Mouse (Mus musculus) hindbrain, embryonic 15.5 days (tissue): ENCODE measurements at regions not wholly inside any gene's neighbourhood (a gene's known extent, or its start where the extent isn't known, plus 50 kb on each side); places are given as distances from the start of the nearest gene placed in this dataset.

ENCODE experiments used
- ATAC-seq: fragments of 200-750 bp; cut with Nextera tagmentation; 2 replicates; pipeline ENCODE4 v1.8.0; 2017; ENCODE audit warnings: low read depth, moderate number of reproducible peaks, moderate TSS enrichment; ENCODE audit not compliant: low FRiP score
- H3K27ac ChIP-seq: fragments of 300-500 bp; sonication (generic); replicated peaks from 2 replicates; pipeline ENCODE4 v1.5.1; 2015; ENCODE audit warnings: mild to moderate bottlenecking, inconsistent platforms
- H3K27me3 ChIP-seq: fragments of 300-500 bp; sonication (generic); 2 replicates; pipeline ENCODE4 v1.6.1; 2015; ENCODE audit warnings: control low read depth, inconsistent platforms
- H3K36me3 ChIP-seq: fragments of 300-500 bp; sonication (generic); 2 replicates; pipeline ENCODE4 v1.6.1; 2015; ENCODE audit warnings: control low read depth, inconsistent platforms
- H3K4me1 ChIP-seq: fragments of 300-500 bp; sonication (generic); replicated peaks from 2 replicates; pipeline ENCODE4 v1.6.1; 2015; ENCODE audit warnings: control low read depth, inconsistent platforms
- H3K4me2 ChIP-seq: fragments of 300-500 bp; sonication (generic); 2 replicates; pipeline ENCODE4 v1.6.1; 2015; ENCODE audit warnings: moderate library complexity, mild to moderate bottlenecking, inconsistent platforms
- H3K4me3 ChIP-seq: fragments of 300-500 bp; sonication (generic); 2 replicates; pipeline ENCODE4 v1.5.1; 2015; ENCODE audit warnings: mild to moderate bottlenecking, inconsistent platforms
- H3K9ac ChIP-seq: fragments of 300-500 bp; sonication (generic); 2 replicates; pipeline ENCODE4 v1.6.1; 2015; ENCODE audit warnings: inconsistent platforms
- H3K9me3 ChIP-seq: fragments of 300-500 bp; sonication (generic); 2 replicates; pipeline ENCODE4 v1.6.1; 2016; ENCODE audit warnings: control low read depth, inconsistent platforms
- WGBS: fragments of 180-500 bp; shearing (Covaris S2); methylation state at CpG from one replicate; pipeline ENCODE4 v1.1.7; 2015; 5-methylcytosine and 5-hydroxymethylcytosine counted together

- ATAC-seq = no peak
Observed at GRCm38 (mm10) chr15:63079825-63080224, 765.2 kb downstream of the Gsdmc2 start.

DNA sequence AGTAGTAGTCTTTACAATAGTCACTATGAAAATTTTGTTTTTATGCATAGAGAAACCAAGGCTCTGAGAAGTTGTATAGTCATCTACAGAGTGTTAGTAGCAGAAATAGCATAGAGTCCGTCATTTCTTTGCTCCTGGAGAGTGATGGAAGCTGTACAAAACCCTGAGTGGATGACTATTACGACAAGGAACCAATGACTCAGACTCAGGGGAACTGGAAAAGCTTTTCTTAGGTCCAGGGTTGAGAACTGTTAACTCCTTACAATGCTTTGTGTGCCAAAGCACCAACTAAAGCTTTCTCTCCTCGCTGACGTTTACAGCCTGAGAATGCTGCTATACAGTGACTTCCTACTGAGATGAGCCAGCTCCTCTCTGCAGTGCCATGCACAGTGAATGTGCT, 773.1 kb downstream of the Gsdmc2 start:
- H3K9me3 ChIP-seq = no peaks in the 10 kb centered on the region
- no peak for ATAC-seq
- H3K4me1 ChIP-seq = no peaks in the 10 kb centered on the region
- no peak overlapping the region for H3K4me3 ChIP-seq
- H3K9ac ChIP-seq = no peak overlapping the region
- H3K36me3 ChIP-seq = no peaks in the 10 kb centered on the region
- 72% methylated on average over 4 of the region's 4 CpGs for WGBS
- no peak overlapping the region for H3K4me2 ChIP-seq
- no peak overlapping the region for H3K27ac ChIP-seq
- H3K27me3 ChIP-seq = no peaks in the 10 kb centered on the region

More at GRCm38 (mm10) chr15:63079825-63080224, 765.2 kb downstream of the Gsdmc2 start:
- Histone ChIP-seq H3K4me3 (no peak overlapping the region), H3K4me2 (no peak overlapping the region), H3K27ac (no peak overlapping the region), H3K9ac (no peak overlapping the region), H3K9me3 (no peaks in the 10 kb centered on the region), H3K27me3 (no peaks in the 10 kb centered on the region), H3K4me1 (no peaks in the 10 kb centered on the region), H3K36me3 (no peaks in the 10 kb centered on the region)
- WGBS = 48% methylated on average over 4 of the region's 4 CpGs

DNA sequence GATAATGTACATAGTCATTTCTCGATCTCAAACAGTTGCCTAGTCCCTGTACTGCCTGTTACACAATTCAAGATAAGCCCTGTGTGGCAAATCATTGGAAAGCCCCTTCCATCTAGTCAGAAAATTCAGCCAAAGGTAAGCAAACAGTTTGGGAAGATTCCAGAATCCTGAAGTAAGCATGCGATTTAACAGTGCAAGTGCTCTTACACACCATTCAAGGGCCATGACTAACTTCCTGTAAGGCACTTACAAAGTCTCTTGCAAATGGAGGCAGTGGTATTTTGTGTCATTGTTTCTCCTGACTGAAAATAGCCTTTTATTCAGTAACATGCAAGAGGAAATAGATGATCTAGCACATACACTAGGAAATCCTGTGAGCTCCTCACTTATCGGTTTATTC, 777.9 kb downstream of the Gsdmc2 start:
- H3K4me3 ChIP-seq = no peak overlapping the region
- H3K9ac ChIP-seq = no peak overlapping the region
- H3K4me2 ChIP-seq = no peak overlapping the region
- H3K27ac ChIP-seq = no peak overlapping the region
- WGBS = 89% methylated on average over 3 of the region's 3 CpGs
- no peaks in the 10 kb centered on the region for H3K9me3 ChIP-seq
- no peaks in the 10 kb centered on the region for H3K36me3 ChIP-seq
- no peaks in the 10 kb centered on the region for H3K27me3 ChIP-seq
- no peak for ATAC-seq
- H3K4me1 ChIP-seq = no peaks in the 10 kb centered on the region

DNA sequence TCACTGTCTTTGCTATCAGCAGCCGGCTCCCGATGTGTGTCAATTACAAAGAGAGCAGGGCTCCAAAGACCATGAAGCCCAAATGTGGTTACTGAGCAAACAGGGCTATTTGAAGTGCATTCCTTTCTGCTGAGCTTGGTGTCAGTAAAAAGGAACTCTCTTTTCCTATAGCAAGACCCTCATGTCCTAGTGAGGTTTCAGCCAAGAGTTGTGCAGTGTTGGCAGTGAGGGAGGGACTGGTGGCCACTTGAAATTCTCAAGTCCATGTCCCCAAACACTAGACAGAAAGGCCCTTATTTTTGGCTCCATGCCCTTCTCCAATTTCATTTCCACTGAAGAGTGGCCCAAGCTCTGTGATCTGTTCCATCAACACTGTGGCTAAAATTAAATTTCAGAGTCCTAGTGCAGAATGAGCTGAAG, 778.9 kb downstream of the Gsdmc2 start:
- 93% methylated on average over 2 of the region's 2 CpGs for WGBS
- Histone ChIP-seq H3K9ac (no peak overlapping the region), H3K4me2 (no peak overlapping the region), H3K9me3 (no peaks in the 10 kb centered on the region), H3K36me3 (no peaks in the 10 kb centered on the region), H3K4me3 (no peak overlapping the region), H3K27ac (no peak overlapping the region), H3K27me3 (no peaks in the 10 kb centered on the region), H3K4me1 (no peaks in the 10 kb centered on the region)
- no peak for ATAC-seq

GRCm38 (mm10) chr15:63061891-63062290, 783.1 kb downstream of the Gsdmc2 start:
- no peak overlapping the region for H3K9ac ChIP-seq
- H3K9me3 ChIP-seq = no peaks in the 10 kb centered on the region
- H3K4me2 ChIP-seq = no peak overlapping the region
- no peak overlapping the region for H3K27ac ChIP-seq
- 79% methylated on average over 3 of the region's 3 CpGs for WGBS
- no peaks in the 10 kb centered on the region for H3K27me3 ChIP-seq
- no peak for ATAC-seq
- H3K36me3 ChIP-seq = no peaks in the 10 kb centered on the region
- no peaks in the 10 kb centered on the region for H3K4me1 ChIP-seq
- H3K4me3 ChIP-seq = no peak overlapping the region

DNA sequence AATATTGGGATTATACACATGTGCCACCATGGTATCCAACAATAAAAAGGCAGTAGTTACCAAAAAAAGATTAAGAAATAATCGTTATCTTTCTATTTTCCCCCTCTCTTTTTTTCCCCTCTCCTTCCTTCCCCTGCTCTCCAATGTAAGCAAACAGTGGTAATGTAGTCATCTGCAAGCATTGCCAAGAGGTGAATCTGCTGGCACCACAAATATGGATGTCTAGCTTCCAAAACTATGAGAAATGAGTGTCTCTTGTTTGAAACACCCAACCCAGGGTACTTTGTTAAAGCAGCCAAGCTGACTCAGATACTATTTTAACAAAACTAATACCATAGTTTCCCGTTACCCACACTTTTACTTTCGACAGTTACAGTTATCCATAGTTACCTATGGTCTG, 784.2 kb downstream of the Gsdmc2 start:
- Histone ChIP-seq H3K4me2 (no peak overlapping the region), H3K4me3 (no peak overlapping the region), H3K9ac (no peak overlapping the region), H3K27me3 (no peaks in the 10 kb centered on the region), H3K36me3 (no peaks in the 10 kb centered on the region), H3K27ac (no peak overlapping the region), H3K9me3 (no peaks in the 10 kb centered on the region), H3K4me1 (no peaks in the 10 kb centered on the region)
- WGBS = 94% methylated on average over 3 of the region's 3 CpGs
- no peak for ATAC-seq

DNA sequence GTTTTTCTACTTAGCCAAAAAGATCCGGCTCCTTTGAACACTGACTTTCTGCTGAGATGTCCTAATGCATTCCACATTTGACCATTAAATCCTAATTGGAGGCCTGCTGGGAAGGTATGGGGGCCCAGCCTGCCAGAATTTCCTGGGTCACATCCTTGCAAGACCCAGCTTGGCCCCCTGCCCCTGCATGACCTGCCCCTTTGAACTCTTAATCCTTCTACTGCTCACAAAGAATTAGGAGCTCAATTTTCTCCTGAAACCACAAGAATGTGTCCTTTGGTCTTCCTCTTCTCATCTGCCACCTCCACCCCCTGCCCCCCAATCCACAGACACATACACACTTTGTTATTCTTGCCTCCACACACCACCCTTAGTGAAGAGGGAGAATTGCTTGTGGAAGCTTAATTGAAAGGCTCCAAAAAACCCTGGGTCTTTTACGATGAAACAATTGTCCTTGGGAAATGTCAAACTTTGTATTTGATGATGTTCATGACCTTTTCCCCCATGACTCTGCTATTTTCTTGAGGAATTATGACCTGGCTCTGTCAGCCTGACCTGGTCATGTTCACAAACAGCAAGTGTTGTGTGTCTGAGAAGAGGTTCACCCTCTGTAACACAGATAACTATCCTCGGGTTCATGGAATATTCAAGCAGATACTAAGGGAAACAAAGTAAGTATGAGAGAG, 792.3 kb downstream of the Gsdmc2 start:
- WGBS = 11% methylated on average over 3 of the region's 3 CpGs
- H3K36me3 ChIP-seq = no peaks in the 10 kb centered on the region
- no peak for ATAC-seq

DNA sequence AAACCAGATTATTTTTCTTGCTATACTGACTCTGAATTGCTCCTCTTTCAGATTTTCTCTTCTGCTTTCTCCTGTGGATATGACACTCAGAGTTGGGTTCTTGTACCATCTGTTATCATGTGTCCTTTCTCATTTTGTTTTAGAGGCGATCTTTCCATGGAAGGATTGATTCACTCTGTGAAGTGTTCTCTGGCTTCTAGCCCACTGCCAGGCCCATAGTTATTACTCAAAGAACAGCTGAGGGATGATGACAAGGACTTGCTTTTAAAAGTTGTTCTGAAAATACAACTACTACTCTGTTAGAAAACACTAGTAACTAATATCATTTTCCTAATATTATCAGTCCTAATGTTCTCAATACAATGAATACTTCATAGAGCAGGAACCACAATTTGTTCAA, 794.9 kb downstream of the Gsdmc2 start:
- H3K9me3 ChIP-seq = no peaks in the 10 kb centered on the region
- H3K9ac ChIP-seq = no peak overlapping the region
- H3K4me2 ChIP-seq = no peak overlapping the region
- no peaks in the 10 kb centered on the region for H3K27me3 ChIP-seq
- H3K4me1 ChIP-seq = no peaks in the 10 kb centered on the region
- 86% methylated on average over 1 of the region's 1 CpGs for WGBS
- H3K4me3 ChIP-seq = no peak overlapping the region
- H3K27ac ChIP-seq = no peak overlapping the region
- ATAC-seq = no peak
- no peaks in the 10 kb centered on the region for H3K36me3 ChIP-seq

More for the DNA sequence above, 792.3 kb downstream of the Gsdmc2 start:
- Histone ChIP-seq H3K27me3 (no peaks in the 10 kb centered on the region), H3K4me1 (no peaks in the 10 kb centered on the region), H3K9ac (no peak overlapping the region), H3K4me3 (no peak overlapping the region), H3K4me2 (no peak overlapping the region), H3K9me3 (no peaks in the 10 kb centered on the region), H3K27ac (no peak overlapping the region)

DNA sequence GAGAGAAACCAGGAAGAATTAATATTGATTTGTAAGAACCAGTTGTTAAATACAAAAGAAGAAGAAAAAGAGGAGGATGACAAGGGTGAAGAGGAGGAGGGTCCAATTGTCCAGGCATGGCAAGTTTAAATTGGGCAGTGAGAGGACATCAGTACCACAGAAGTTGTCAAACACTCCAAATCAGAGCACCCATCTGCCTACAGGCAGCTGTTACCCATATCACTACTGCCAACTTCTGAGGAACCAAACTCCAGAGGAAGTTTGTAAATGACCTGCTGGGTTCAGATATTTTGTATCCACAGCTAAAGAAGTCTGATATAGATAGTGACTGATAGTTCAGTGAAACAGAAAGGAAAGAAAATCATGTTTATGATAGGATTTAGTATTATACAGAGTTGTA, 802.6 kb downstream of the Gsdmc2 start:
- no peaks in the 10 kb centered on the region for H3K4me1 ChIP-seq
- no peak overlapping the region for H3K4me3 ChIP-seq
- H3K9me3 ChIP-seq = no peaks in the 10 kb centered on the region
- no peak for ATAC-seq
- H3K4me2 ChIP-seq = no peak overlapping the region
- H3K27me3 ChIP-seq = no peaks in the 10 kb centered on the region
- no peak overlapping the region for H3K27ac ChIP-seq
- H3K36me3 ChIP-seq = no peaks in the 10 kb centered on the region
- H3K9ac ChIP-seq = no peak overlapping the region

- H3K36me3 ChIP-seq = no peaks in the 10 kb centered on the region
- no peak for ATAC-seq
- no peaks in the 10 kb centered on the region for H3K9me3 ChIP-seq
- H3K9ac ChIP-seq = no peak overlapping the region
- no peak overlapping the region for H3K4me3 ChIP-seq
- no peaks in the 10 kb centered on the region for H3K27me3 ChIP-seq
- no peak overlapping the region for H3K4me2 ChIP-seq
- no peaks in the 10 kb centered on the region for H3K4me1 ChIP-seq
- no peak overlapping the region for H3K27ac ChIP-seq
- WGBS = 84% methylated on average over 7 of the region's 7 CpGs
Observed at GRCm38 (mm10) chr15:63036241-63036640, 808.7 kb downstream of the Gsdmc2 start.

- H3K36me3 ChIP-seq = no peaks in the 10 kb centered on the region
- H3K9ac ChIP-seq = no peak overlapping the region
- no peaks in the 10 kb centered on the region for H3K4me1 ChIP-seq
- WGBS = 58% methylated on average over 2 of the region's 2 CpGs
- ATAC-seq = no peak
- no peak overlapping the region for H3K4me3 ChIP-seq
- no peak overlapping the region for H3K27ac ChIP-seq
- no peaks in the 10 kb centered on the region for H3K27me3 ChIP-seq
- no peak overlapping the region for H3K4me2 ChIP-seq
- no peaks in the 10 kb centered on the region for H3K9me3 ChIP-seq
Observed at GRCm38 (mm10) chr15:63020826-63021225, 824.2 kb downstream of the Gsdmc2 start.

DNA sequence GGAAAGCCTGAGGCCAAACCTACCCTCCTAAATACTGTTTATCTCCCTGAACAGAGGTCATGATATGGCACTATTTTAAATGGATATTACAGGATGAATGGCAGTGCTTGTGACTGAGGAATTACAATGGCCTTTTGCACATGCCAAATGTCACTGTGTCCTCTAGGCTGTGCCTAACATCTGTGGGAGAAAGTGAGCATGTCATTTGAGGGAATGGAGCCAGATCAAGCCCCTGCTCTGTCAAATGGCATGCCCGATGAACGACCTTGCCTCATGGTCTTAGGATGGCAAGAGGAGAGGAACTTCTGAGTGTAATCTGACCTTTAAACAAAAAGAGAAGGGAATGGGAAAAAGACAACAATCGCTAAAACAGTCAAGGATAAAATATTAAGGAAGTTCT, 827.0 kb downstream of the Gsdmc2 start:
- 75% methylated on average over 3 of the region's 3 CpGs for WGBS
- ATAC-seq = no peak
- H3K9me3 ChIP-seq = no peaks in the 10 kb centered on the region

More for the DNA sequence above, 827.0 kb downstream of the Gsdmc2 start:
- no peaks in the 10 kb centered on the region for H3K4me1 ChIP-seq
- no peaks in the 10 kb centered on the region for H3K36me3 ChIP-seq
- no peaks in the 10 kb centered on the region for H3K27me3 ChIP-seq
- no peak overlapping the region for H3K4me2 ChIP-seq
- H3K27ac ChIP-seq = no peak overlapping the region
- H3K9ac ChIP-seq = no peak overlapping the region
- H3K4me3 ChIP-seq = no peak overlapping the region
